Mouse (Mus musculus): Measurements from ENCODE around the gene Egfl7. TPM values are rescaled to one million over a fixed set of nuclear protein-coding genes. Genes with fewer than 3 reads are reported as not detected.

Gene Egfl7
- 10 to 100 TPM; 73.5 to 83.0 TPM for total RNA-seq (2021)

- DNase-seq (ENCODE audit: extremely low spot score in 1 of 2, low spot score in 2 of 2) = peak in 1 of 2 experiments; percentile 20
- intact Hi-C loops (cut with DNase I) = no loop called here
Observed at GRCm38 (mm10) chr2:26579714-26580113, at the start of gene Egfl7. Egfl7 (plus strand) TSS chr2:26580014.

GRCm38 (mm10) chr2:26531829-26532228, 48.0 kb upstream of the Egfl7 start:
- intact Hi-C loops (cut with DNase I) = no loop called here
- no peak for DNase-seq (ENCODE audit: extremely low spot score in 1 of 2, low spot score in 2 of 2)

GRCm38 (mm10) chr2:26533249-26533648, 46.6 kb upstream of the Egfl7 start:
- intact Hi-C loops (cut with DNase I) = no loop called here

GRCm38 (mm10) chr2:26534161-26534560, 45.7 kb upstream of the Egfl7 start:
- intact Hi-C loops (cut with DNase I) = no loop called here
- no peak for DNase-seq (ENCODE audit: extremely low spot score in 1 of 2, low spot score in 2 of 2)

More at GRCm38 (mm10) chr2:26533249-26533648, 46.6 kb upstream of the Egfl7 start:
- no peak for DNase-seq (ENCODE audit: extremely low spot score in 1 of 2, low spot score in 2 of 2)

GRCm38 (mm10) chr2:26534616-26535015, 45.2 kb upstream of the Egfl7 start:
- intact Hi-C loops (cut with DNase I) = loop anchor here (5.0 kb wide), 1 partner anchor 32 kb away; no protein-coding TSS in a partner anchor
- peak; percentile 35 to 77 for DNase-seq (ENCODE audit: extremely low spot score in 1 of 2, low spot score in 2 of 2)

GRCm38 (mm10) chr2:26535517-26536045, 44.2 kb upstream of the Egfl7 start:
- DNase-seq (ENCODE audit: extremely low spot score in 1 of 2, low spot score in 2 of 2) = peak in 1 of 2 experiments; percentile 29

GRCm38 (mm10) chr2:26539516-26539915, 40.3 kb upstream of the Egfl7 start:
- intact Hi-C loops (cut with DNase I) = loop anchor here (5.0 kb wide), 1 partner anchor 37 kb away; no protein-coding TSS in a partner anchor
- no peak for DNase-seq (ENCODE audit: extremely low spot score in 1 of 2, low spot score in 2 of 2)

More at GRCm38 (mm10) chr2:26535517-26536045, 44.2 kb upstream of the Egfl7 start:
- intact Hi-C loops (cut with DNase I) = loop anchor here (5.0 kb wide), 1 partner anchor 33 kb away; no protein-coding TSS in a partner anchor

- intact Hi-C loops (cut with DNase I) = loop anchor here (5.0 kb wide), 1 partner anchor 53 kb away; no protein-coding TSS in a partner anchor
- no peak for DNase-seq (ENCODE audit: extremely low spot score in 1 of 2, low spot score in 2 of 2)
Observed at GRCm38 (mm10) chr2:26540721-26541120, 39.1 kb upstream of the Egfl7 start.

- DNase-seq (ENCODE audit: extremely low spot score in 1 of 2, low spot score in 2 of 2) = no peak
- intact Hi-C loops (cut with DNase I) = loop anchor here (5.0 kb wide), 1 partner anchor 54 kb away; no protein-coding TSS in a partner anchor
Observed at GRCm38 (mm10) chr2:26541258-26541910, 38.4 kb upstream of the Egfl7 start.

- intact Hi-C loops (cut with DNase I) = loop anchor here (5.0 kb wide), 1 partner anchor 56 kb away; no protein-coding TSS in a partner anchor
- DNase-seq (ENCODE audit: extremely low spot score in 1 of 2, low spot score in 2 of 2) = peak in 1 of 2 experiments; percentile 69
Observed at GRCm38 (mm10) chr2:26543155-26543554, 36.7 kb upstream of the Egfl7 start.

- intact Hi-C loops (cut with DNase I) = loop anchor here (5.0 kb wide), 1 partner anchor 56 kb away; no protein-coding TSS in a partner anchor
- DNase-seq (ENCODE audit: extremely low spot score in 1 of 2, low spot score in 2 of 2) = no peak
Observed at GRCm38 (mm10) chr2:26543768-26544167, 36.0 kb upstream of the Egfl7 start.

GRCm38 (mm10) chr2:26544265-26544664, 35.5 kb upstream of the Egfl7 start:
- intact Hi-C loops (cut with DNase I) = loop anchor here (5.0 kb wide), 1 partner anchor 57 kb away; no protein-coding TSS in a partner anchor
- DNase-seq (ENCODE audit: extremely low spot score in 1 of 2, low spot score in 2 of 2) = peak in 1 of 2 experiments; percentile 72

- intact Hi-C loops (cut with DNase I) = no loop called here
- DNase-seq (ENCODE audit: extremely low spot score in 1 of 2, low spot score in 2 of 2) = peak in 1 of 2 experiments; percentile 78
Observed at GRCm38 (mm10) chr2:26547481-26547880, 32.3 kb upstream of the Egfl7 start.

- DNase-seq (ENCODE audit: extremely low spot score in 1 of 2, low spot score in 2 of 2) = no peak
- intact Hi-C loops (cut with DNase I) = no loop called here
Observed at GRCm38 (mm10) chr2:26549801-26550200, 30.0 kb upstream of the Egfl7 start.

GRCm38 (mm10) chr2:26550205-26550604, 29.6 kb upstream of the Egfl7 start:
- intact Hi-C loops (cut with DNase I) = no loop called here
- no peak for DNase-seq (ENCODE audit: extremely low spot score in 1 of 2, low spot score in 2 of 2)

GRCm38 (mm10) chr2:26550777-26551176, 29.0 kb upstream of the Egfl7 start:
- intact Hi-C loops (cut with DNase I) = no loop called here
- no peak for DNase-seq (ENCODE audit: extremely low spot score in 1 of 2, low spot score in 2 of 2)

- intact Hi-C loops (cut with DNase I) = no loop called here
- no peak for DNase-seq (ENCODE audit: extremely low spot score in 1 of 2, low spot score in 2 of 2)
Observed at GRCm38 (mm10) chr2:26551446-26551845, 28.4 kb upstream of the Egfl7 start.

GRCm38 (mm10) chr2:26552066-26552465, 27.7 kb upstream of the Egfl7 start:
- intact Hi-C loops (cut with DNase I) = no loop called here
- DNase-seq (ENCODE audit: extremely low spot score in 1 of 2, low spot score in 2 of 2) = no peak

- intact Hi-C loops (cut with DNase I) = no loop called here
- DNase-seq (ENCODE audit: extremely low spot score in 1 of 2, low spot score in 2 of 2) = no peak
Observed at GRCm38 (mm10) chr2:26553904-26554303, 25.9 kb upstream of the Egfl7 start.

GRCm38 (mm10) chr2:26555076-26555475, 24.7 kb upstream of the Egfl7 start:
- intact Hi-C loops (cut with DNase I) = no loop called here
- DNase-seq (ENCODE audit: extremely low spot score in 1 of 2, low spot score in 2 of 2) = peak in 1 of 2 experiments; percentile 70

Measured in left cerebral cortex, postnatal 10 days (tissue).